In the genomic region with DNA sequence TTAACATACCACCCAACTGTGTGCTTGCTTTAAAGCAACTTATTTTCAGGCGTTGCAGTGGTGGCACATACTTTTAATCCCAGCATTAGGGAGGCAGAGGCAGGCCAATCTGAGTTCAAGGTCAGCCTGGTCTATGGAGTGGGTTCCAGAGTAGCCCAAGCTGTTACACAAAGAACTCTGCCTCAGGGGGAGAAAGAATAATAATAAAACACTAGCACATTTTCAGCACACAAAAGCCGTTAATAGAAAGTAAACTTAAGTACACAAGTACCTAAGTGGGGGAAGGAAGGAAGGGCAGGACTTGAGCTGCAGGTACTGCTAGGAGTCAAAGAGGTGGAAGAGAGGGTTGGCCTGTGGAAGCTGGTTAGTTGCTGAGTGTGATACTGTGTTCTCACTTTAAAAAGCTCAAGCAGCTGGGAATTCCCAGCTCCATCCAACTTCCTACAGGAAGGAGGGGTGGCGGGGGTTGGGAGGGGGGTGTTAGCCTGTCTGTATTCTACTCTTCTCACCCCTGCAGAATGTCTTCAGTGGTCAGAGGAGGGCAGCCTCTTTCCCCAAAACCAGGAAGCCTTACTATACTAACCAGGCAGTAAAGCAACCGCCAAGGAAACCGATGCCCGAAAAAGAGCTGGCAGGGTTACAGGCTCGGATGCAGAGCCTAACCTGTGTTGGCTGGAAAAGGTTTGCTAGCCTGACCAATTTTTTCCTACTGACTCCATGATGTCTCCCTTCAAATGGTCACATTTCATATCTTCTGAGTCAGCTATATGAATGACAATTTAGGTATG, we compare ENCODE assay signal across 11 mouse cellular contexts. TPM values are rescaled to one million over a fixed set of nuclear protein-coding genes. Genes with fewer than 3 reads are reported as not detected.
DNase-seq lines count a peak whose midpoint lies in the region; ATAC-seq and TF ChIP-seq lines count a peak whose summit lies in the region.
"Had no signal": no experiment of that assay in that cellular context is flagged by ENCODE, and none has a peak within 500 bp of the region (broad histone marks: within the 10 kb centered on the region; RNA-seq: fewer than 3 reads in every experiment).

No protein-coding gene starts in this region.

- H3K27me3 ChIP-seq in hindbrain, embryonic 16.5 days (replicated peaks; ENCODE audit: control insufficient read depth, insufficient read depth, low read length): no peaks in the 10 kb centered on the region
- H3K27me3 ChIP-seq in hindbrain, embryonic 10.5 days (ENCODE audit: insufficient read depth, poor library complexity, severe bottlenecking): no peaks in the 10 kb centered on the region
- no peaks in the 10 kb centered on the region for H3K27me3 ChIP-seq in lung, postnatal 0 days (replicated peaks; ENCODE audit: insufficient read depth, low read length)
- H3K27me3 ChIP-seq in intestine, embryonic 15.5 days (replicated peaks): no peaks in the 10 kb centered on the region
- no peaks in the 10 kb centered on the region for H3K27me3 ChIP-seq in small intestine, adult 2 months (ENCODE audit: control insufficient read depth, insufficient read depth, low read length)
- H3K27me3 ChIP-seq: embryonic facial prominence, embryonic 13.5 days had no signal

- no peak for ATAC-seq in hindbrain, embryonic 16.5 days
- ATAC-seq in lung, postnatal 0 days: peak; percentile 38
- no peak for ATAC-seq in intestine, embryonic 15.5 days

- no peak overlapping the region for H3K4me3 ChIP-seq in hindbrain, embryonic 16.5 days (ENCODE audit: low read length)
- no peak overlapping the region for H3K4me3 ChIP-seq in hindbrain, embryonic 10.5 days
- no peak overlapping the region for H3K4me3 ChIP-seq in lung, postnatal 0 days (ENCODE audit: low read depth, low read length)
- no peak overlapping the region for H3K4me3 ChIP-seq in intestine, embryonic 15.5 days (replicated peaks)
- no peak overlapping the region for H3K4me3 ChIP-seq in small intestine, adult 2 months (ENCODE audit: low read depth, low read length)
- H3K4me3 ChIP-seq: embryonic facial prominence, embryonic 13.5 days had no signal

- no peaks in the 10 kb centered on the region; the same call in 1 of the 2 replicates for H3K36me3 ChIP-seq in hindbrain, embryonic 16.5 days (ENCODE audit: control insufficient read depth, insufficient read depth, low read length)
- peaks cover 13% of the 10 kb centered on the region for H3K36me3 ChIP-seq in hindbrain, embryonic 10.5 days
- no peaks in the 10 kb centered on the region for H3K36me3 ChIP-seq in lung, postnatal 0 days (ENCODE audit: insufficient read depth, low read length)
- peaks cover 4% of the 10 kb centered on the region; the same call in 1 of the 2 replicates for H3K36me3 ChIP-seq in intestine, embryonic 15.5 days
- H3K36me3 ChIP-seq in small intestine, adult 2 months (ENCODE audit: control insufficient read depth, insufficient read depth, low read length): peaks cover 3% of the 10 kb centered on the region; the same call in 1 of the 2 replicates

- WGBS in hindbrain, embryonic 16.5 days: 76% methylated on average over 7 of the region's 7 CpGs
- WGBS in hindbrain, embryonic 10.5 days: 91% methylated on average over 7 of the region's 7 CpGs
- WGBS in lung, postnatal 0 days: 47% methylated on average over 7 of the region's 7 CpGs
- WGBS in intestine, embryonic 15.5 days: 74% methylated on average over 7 of the region's 7 CpGs
- 33% methylated on average over 7 of the region's 7 CpGs for WGBS in small intestine, adult 2 months

- 0 out of 2 replicates have a peak overlapping the region, but pooled peaks have one; percentile 30 for H3K27ac ChIP-seq in hindbrain, embryonic 16.5 days (ENCODE audit: low read depth, low read length)
- H3K27ac ChIP-seq in hindbrain, embryonic 10.5 days: no peak overlapping the region
- peak overlapping the region; percentile 71; the same call in 1 of the 2 replicates for H3K27ac ChIP-seq in lung, postnatal 0 days (ENCODE audit: low read length)
- H3K27ac ChIP-seq in intestine, embryonic 15.5 days: 0 out of 2 replicates have a peak overlapping the region, but pooled peaks have one; percentile 7
- H3K27ac ChIP-seq in small intestine, adult 2 months (ENCODE audit: insufficient read depth, low read depth, low read length): 0 out of 2 replicates have a peak overlapping the region, but pooled peaks have one; percentile 13
- H3K27ac ChIP-seq: embryonic facial prominence, embryonic 13.5 days; hindbrain, embryonic 14.5 days had no signal

- no peak overlapping the region for H3K9ac ChIP-seq in hindbrain, embryonic 16.5 days (ENCODE audit: low read depth, low read length)
- no peak overlapping the region for H3K9ac ChIP-seq in lung, postnatal 0 days (replicated peaks; ENCODE audit: low read depth)
- no peak overlapping the region for H3K9ac ChIP-seq in intestine, embryonic 15.5 days
- H3K9ac ChIP-seq: embryonic facial prominence, embryonic 13.5 days; hindbrain, embryonic 14.5 days had no signal

- TF ChIP-seq EP300 in lung, postnatal 0 days (IDR thresholded peaks at IDR 0.05): no peak

- H3K4me2 ChIP-seq in hindbrain, embryonic 16.5 days (ENCODE audit: low read length): no peak overlapping the region
- H3K4me2 ChIP-seq in lung, postnatal 0 days (replicated peaks; ENCODE audit: low read depth, low read length): no peak overlapping the region
- no peak overlapping the region for H3K4me2 ChIP-seq in intestine, embryonic 15.5 days (replicated peaks)
- H3K4me2 ChIP-seq: embryonic facial prominence, embryonic 13.5 days; hindbrain, embryonic 14.5 days had no signal

- no peak for TF ChIP-seq POLR2A in small intestine, adult 2 months (IDR thresholded peaks at IDR 0.05; ENCODE audit: low read depth, low read length)

- TF ChIP-seq CTCF in lung, postnatal 0 days (IDR thresholded peaks at IDR 0.05): no peak
- no peak for TF ChIP-seq CTCF in small intestine, adult 2 months (IDR thresholded peaks at IDR 0.05; ENCODE audit: extremely low read depth, insufficient read length, insufficient replicate concordance, low read depth, low read length)

- no peak for DNase-seq in hindbrain, embryonic 10.5 days (ENCODE audit: low spot score)
- DNase-seq in lung, postnatal 0 days (ENCODE audit: low spot score): peak; percentile 62
- no peak for DNase-seq in lung, postnatal 14 days
- DNase-seq in urinary bladder, postnatal 10 days (ENCODE audit: low spot score): no peak
- DNase-seq: cerebellum, adult 8-10 months; layer of hippocampus, postnatal 36 days had no signal

- no peaks in the 10 kb centered on the region for H3K9me3 ChIP-seq in hindbrain, embryonic 16.5 days (ENCODE audit: control insufficient read depth, low read length)
- H3K9me3 ChIP-seq in hindbrain, embryonic 10.5 days: no peaks in the 10 kb centered on the region
- H3K9me3 ChIP-seq in lung, postnatal 0 days (ENCODE audit: low read length): no peaks in the 10 kb centered on the region
- H3K9me3 ChIP-seq in intestine, embryonic 15.5 days: no peaks in the 10 kb centered on the region
- H3K9me3 ChIP-seq: embryonic facial prominence, embryonic 13.5 days had no signal

- H3K4me1 ChIP-seq in hindbrain, embryonic 16.5 days (ENCODE audit: control insufficient read depth, insufficient read depth, low read depth, low read length): peaks cover 5% of the 10 kb centered on the region
- no peaks in the 10 kb centered on the region for H3K4me1 ChIP-seq in hindbrain, embryonic 10.5 days (replicated peaks)
- peaks cover 36% of the 10 kb centered on the region; the same call in 1 of the 2 replicates for H3K4me1 ChIP-seq in lung, postnatal 0 days (ENCODE audit: insufficient read depth, low read depth, low read length)
- peaks cover 33% of the 10 kb centered on the region for H3K4me1 ChIP-seq in intestine, embryonic 15.5 days (replicated peaks)
- peaks cover 19% of the 10 kb centered on the region for H3K4me1 ChIP-seq in small intestine, adult 2 months (ENCODE audit: control insufficient read depth, insufficient read depth, insufficient read length, low read length)

RNA-seq across cellular contexts. Expression of gene Zfp787, which starts 9.4 kb away (rescaled TPM):
- polyA plus RNA-seq in hindbrain, embryonic 16.5 days (2015; fragmentation: Nextera tagmentation; extraction: Ambion mirVana): 24.3 and 25.7 TPM in 2 replicates
- 24.2 and 31.8 TPM in 2 replicates for polyA plus RNA-seq in hindbrain, embryonic 10.5 days (2016; fragmentation: Nextera tagmentation; extraction: Ambion mirVana)
- polyA plus RNA-seq in lung, postnatal 0 days (2015; fragmentation: Nextera tagmentation; extraction: Ambion mirVana): 29.5 and 47.4 TPM in 2 replicates
- polyA plus RNA-seq in intestine, embryonic 15.5 days (2015; fragmentation: Nextera tagmentation; extraction: Ambion mirVana): 27.4 and 29.8 TPM in 2 replicates
- 32.3 and 62.7 TPM in 2 replicates for polyA plus RNA-seq in small intestine, adult 2 months (2012; rRNA removed)

RNA-seq across cellular contexts. Expression of gene Zfp444, which starts 25.6 kb away (rescaled TPM):
- 77.6 and 86.3 TPM in 2 replicates for polyA plus RNA-seq in hindbrain, embryonic 16.5 days (2015; fragmentation: Nextera tagmentation; extraction: Ambion mirVana)
- 84.4 and 91.4 TPM in 2 replicates for polyA plus RNA-seq in hindbrain, embryonic 10.5 days (2016; fragmentation: Nextera tagmentation; extraction: Ambion mirVana)
- 41.1 and 42.9 TPM in 2 replicates for polyA plus RNA-seq in lung, postnatal 0 days (2015; fragmentation: Nextera tagmentation; extraction: Ambion mirVana)
- polyA plus RNA-seq in intestine, embryonic 15.5 days (2015; fragmentation: Nextera tagmentation; extraction: Ambion mirVana): 43.2 and 43.4 TPM in 2 replicates
- polyA plus RNA-seq in small intestine, adult 2 months (2012; rRNA removed): 12.7 and 33.9 TPM in 2 replicates

RNA-seq across cellular contexts. Expression of gene Galp, which starts 50.5 kb away (rescaled TPM):
- not detected in 2 replicates for polyA plus RNA-seq in hindbrain, embryonic 16.5 days (2015; fragmentation: Nextera tagmentation; extraction: Ambion mirVana)
- polyA plus RNA-seq in hindbrain, embryonic 10.5 days (2016; fragmentation: Nextera tagmentation; extraction: Ambion mirVana): not detected in 2 replicates
- polyA plus RNA-seq in lung, postnatal 0 days (2015; fragmentation: Nextera tagmentation; extraction: Ambion mirVana): not detected in 2 replicates
- polyA plus RNA-seq in intestine, embryonic 15.5 days (2015; fragmentation: Nextera tagmentation; extraction: Ambion mirVana): not detected in 2 replicates
- not detected in 2 replicates for polyA plus RNA-seq in small intestine, adult 2 months (2012; rRNA removed)
- polyA plus RNA-seq: embryonic facial prominence, embryonic 13.5 days; hindbrain, embryonic 14.5 days had no signal
